Mouse (Mus musculus) testis, adult 2 months (tissue): ENCODE measurements around the gene Evc2.

ENCODE experiments used
- CTCF ChIP-seq: fragments of 200-500 bp; IDR thresholded peaks from 2 replicates; pipeline ENCODE4 v1.5.1; 2012; ENCODE audit warnings: low read depth, mild to moderate bottlenecking, inconsistent platforms, low read length, moderate library complexity; ENCODE audit not compliant: control insufficient read depth, insufficient read depth, insufficient replicate concordance
- POLR2A ChIP-seq: fragments of 200-500 bp; IDR thresholded peaks from 2 replicates; pipeline ENCODE4 v1.6.1; 2012; ENCODE audit warnings: low read depth, mild to moderate bottlenecking, inconsistent platforms, low read length, moderate library complexity; ENCODE audit not compliant: control insufficient read depth

GRCm38 (mm10) chr5:37383570-37383969 is 45.3 kb downstream of the Evc2 start:
- peak; percentile 16; the same call in 1 of the 2 replicates for TF ChIP-seq CTCF
- no peak for TF ChIP-seq POLR2A
